ENCODE assay signal across 19 mouse cellular contexts in genomic region chr6:29021501-29021900, GRCm38 (mm10). TPM values are rescaled to one million over a fixed set of nuclear protein-coding genes. Genes with fewer than 3 reads are reported as not detected.
DNase-seq lines count a peak whose midpoint lies in the region; TF ChIP-seq lines count a peak whose summit lies in the region.
"Had no signal": no experiment of that assay in that cellular context is flagged by ENCODE, and none has a peak within 500 bp of the region (broad histone marks: within the 10 kb centered on the region; RNA-seq: fewer than 3 reads in every experiment).

No protein-coding gene starts in this region.

- no peak overlapping the region for H3K4me3 ChIP-seq in heart, embryonic 10.5 days
- H3K4me3 ChIP-seq in E14TG2a.4 (replicated peaks; ENCODE audit: low read length), result peak overlapping the region; percentile 35
- no peak overlapping the region for H3K4me3 ChIP-seq in ES-Bruce4 (ENCODE audit: low read depth, low read length)
- H3K4me3 ChIP-seq: embryonic facial prominence, embryonic 10.5 days; embryonic facial prominence, embryonic 12.5 days; forebrain, embryonic 13.5 days; forebrain, embryonic 15.5 days had no signal

- H3K9me3 ChIP-seq in heart, embryonic 10.5 days, result no peaks in the 10 kb centered on the region
- H3K9me3 ChIP-seq in E14TG2a.4 (ENCODE audit: low read length) (peaks cover 9% of the 10 kb centered on the region), ES-Bruce4 (replicated peaks; ENCODE audit: control insufficient read depth, insufficient read depth, low read length, poor library complexity, severe bottlenecking) (no peaks in the 10 kb centered on the region)
- H3K9me3 ChIP-seq: embryonic facial prominence, embryonic 10.5 days; embryonic facial prominence, embryonic 12.5 days; forebrain, embryonic 13.5 days; forebrain, embryonic 15.5 days had no signal

- no peak overlapping the region for H3K27ac ChIP-seq in heart, embryonic 10.5 days
- no peak overlapping the region for H3K27ac ChIP-seq in ES-Bruce4 (ENCODE audit: insufficient read depth, low read length)
- H3K27ac ChIP-seq: embryonic facial prominence, embryonic 10.5 days; embryonic facial prominence, embryonic 12.5 days; forebrain, embryonic 13.5 days; forebrain, embryonic 15.5 days had no signal

- no peak overlapping the region for H3K9ac ChIP-seq in ES-Bruce4 (ENCODE audit: low read depth, poor library complexity, severe bottlenecking)
- H3K9ac ChIP-seq: embryonic facial prominence, embryonic 12.5 days; forebrain, embryonic 13.5 days; forebrain, embryonic 15.5 days; forebrain, postnatal 0 days had no signal

- peaks cover 15% of the 10 kb centered on the region; the same call in 1 of the 2 replicates for H3K4me1 ChIP-seq in heart, embryonic 10.5 days
- H3K4me1 ChIP-seq in E14TG2a.4 (replicated peaks; ENCODE audit: low read depth, low read length) (peaks cover 99% of the 10 kb centered on the region), ES-Bruce4 (ENCODE audit: control insufficient read depth, insufficient read depth, low read length) (peaks cover 33% of the 10 kb centered on the region)

- WGBS in heart, embryonic 10.5 days, result 41% methylated on average over 6 of the region's 6 CpGs

- no peaks in the 10 kb centered on the region for H3K36me3 ChIP-seq in heart, embryonic 10.5 days
- no peaks in the 10 kb centered on the region; the same call in 1 of the 2 replicates for H3K36me3 ChIP-seq in E14TG2a.4 (ENCODE audit: insufficient read depth, low read length)
- H3K36me3 ChIP-seq in ES-Bruce4 (ENCODE audit: control insufficient read depth, insufficient read depth, low read length, poor library complexity, severe bottlenecking), result no peaks in the 10 kb centered on the region
- H3K36me3 ChIP-seq: embryonic facial prominence, embryonic 10.5 days; embryonic facial prominence, embryonic 12.5 days; forebrain, embryonic 15.5 days had no signal

- no peak for TF ChIP-seq POLR2A in ES-Bruce4 (IDR thresholded peaks at IDR 0.05; ENCODE audit: insufficient read depth, low read length)

- TF ChIP-seq EP300 in ES-Bruce4 (IDR thresholded peaks at IDR 0.05; ENCODE audit: insufficient read depth, low read depth, low read length), result peak; percentile 73

- H3K27me3 ChIP-seq in heart, embryonic 10.5 days (ENCODE audit: insufficient read depth, poor library complexity, severe bottlenecking), result peaks cover 91% of the 10 kb centered on the region
- H3K27me3 ChIP-seq in E14TG2a.4 (ENCODE audit: insufficient read depth, low read length) (no peaks in the 10 kb centered on the region), ES-Bruce4 (ENCODE audit: control insufficient read depth, insufficient read depth, low read length, poor library complexity, severe bottlenecking) (no peaks in the 10 kb centered on the region)

- peak; percentile 51 for DNase-seq in cerebellum, adult 9-11 months
- no peak for DNase-seq in cerebellum, adult 11 months
- peak; percentile 51 for DNase-seq in heart, embryonic 10.5 days (ENCODE audit: low spot score)
- no peak for DNase-seq in heart, adult 9 months (ENCODE audit: low spot score in 2 of 2)
- no peak for DNase-seq in lung, adult 18-20 months
- DNase-seq in spleen, postnatal 4 days (ENCODE audit: low spot score in 2 of 2), result no peak
- DNase-seq: adrenal gland, postnatal 10 days; adrenal gland, postnatal 25 days; cerebellum, adult 18-20 months; cerebellum, adult 8-10 months; forebrain, postnatal 0 days had no signal

- no peak for TF ChIP-seq CTCF in E14TG2a.4 (conservative IDR thresholded peaks at IDR 0.05; ENCODE audit: low read length)
- no peak for TF ChIP-seq CTCF in ES-Bruce4 (IDR thresholded peaks at IDR 0.05; ENCODE audit: low read depth, low read length)

RNA-seq across cellular contexts. Expression of gene Lep, which starts 38.5 kb away (rescaled TPM):
- not detected in 2 replicates for polyA plus RNA-seq in heart, embryonic 10.5 days (2016; fragmentation: Nextera tagmentation; extraction: Ambion mirVana)
- not detected in 2 replicates for polyA plus RNA-seq in ES-Bruce4 (2011; ENCODE audit: insufficient read depth, insufficient read length, low read depth, missing spikeins)
- polyA plus RNA-seq: C2C12; cortical plate, adult 2 months; embryonic facial prominence, embryonic 10.5 days; embryonic facial prominence, embryonic 12.5 days; forebrain, embryonic 13.5 days; forebrain, embryonic 15.5 days; forebrain, postnatal 0 days had no signal

Comparison
In these comparisons a context has a peak if more than half of its experiments do, and no peak if none do; other contexts are left out.
1. DNase-seq: peak in cerebellum, adult 9-11 months (single experiment) and heart, embryonic 10.5 days (single experiment); none in cerebellum, adult 11 months (single experiment), heart, adult 9 months (0 of 2), lung, adult 18-20 months (0 of 2) and spleen, postnatal 4 days (0 of 2).